Mouse (Mus musculus) E14TG2a.4 (cell line): ENCODE data around the gene Ccdc82.

Experiments used
- CTCF ChIP-seq: conservative IDR thresholded peaks from 2 replicates; pipeline ENCODE4 v1.5.1; 2014; ENCODE audit warnings: low read length
- NANOG ChIP-seq: IDR thresholded peaks from 2 replicates; pipeline ENCODE4 v1.6.1; 2014; ENCODE audit warnings: borderline replicate concordance, low read length, mixed read lengths

DNA sequence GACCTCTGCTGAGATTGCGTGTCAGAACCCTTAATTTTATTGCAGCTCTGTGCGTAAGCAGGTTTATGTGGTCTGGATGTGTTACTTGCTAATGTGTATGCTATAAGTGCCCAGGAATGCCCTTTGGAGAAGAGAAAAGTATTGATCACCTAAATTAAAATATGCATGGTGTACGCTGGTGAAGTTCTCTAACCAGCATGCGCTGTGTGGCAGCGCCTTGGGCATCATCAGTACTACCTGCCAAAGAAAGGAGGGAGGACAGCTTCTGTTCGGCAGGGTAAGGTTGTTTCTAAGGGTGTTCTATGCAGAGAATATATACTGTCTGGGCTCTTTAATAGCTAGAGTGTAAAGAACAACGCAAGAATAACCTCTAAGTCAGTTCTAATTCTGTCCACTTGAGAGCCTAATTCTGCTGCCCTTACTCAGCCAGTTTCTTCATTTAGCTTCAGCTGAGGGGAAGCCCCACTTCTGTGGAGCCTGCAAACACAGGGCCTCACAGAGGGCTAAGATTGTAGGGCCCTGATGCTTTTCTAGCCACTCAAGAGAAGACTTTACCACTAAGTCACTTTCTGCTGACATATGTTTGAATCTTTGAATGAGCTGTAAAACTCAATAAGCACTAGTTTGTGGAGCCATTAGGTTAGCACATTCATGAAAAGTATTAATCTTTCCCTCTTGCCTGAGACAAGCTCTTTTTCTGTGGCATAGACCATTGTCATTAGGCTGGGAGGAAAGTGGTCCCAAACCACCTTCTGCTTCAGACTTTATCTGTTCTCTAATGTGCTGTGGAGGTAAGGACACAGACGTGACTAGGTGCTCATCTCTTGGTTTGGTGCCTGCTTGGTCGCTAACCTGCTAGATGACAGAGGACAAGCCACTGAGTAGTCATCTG, 54.4 kb downstream of the Ccdc82 start:
- TF ChIP-seq CTCF: no peak
- no peak for TF ChIP-seq NANOG
